Mouse (Mus musculus) spleen, adult 2 months (tissue): ENCODE results near the gene Fam111a. TPM values are rescaled to one million over a fixed set of nuclear protein-coding genes. Genes with fewer than 3 reads are reported as not detected.
"Not testable (repeated sequence)": the region's sequence is repeated elsewhere in the genome, so short reads cannot be mapped to it uniquely, and the experiment has no call there.

Experiments
- DNase-seq, 2 experiments: peaks; one replicate each; pipeline versions ENCODE4 v3.0.0 to v3.0.0-alpha.2; 2012 to 2021; ENCODE audit warnings: low spot score in 2 of 2, low read depth in 1 of 2
- H3K27ac ChIP-seq: fragments of 200-500 bp; 2 replicates; pipeline ENCODE4 v1.5.1; 2012; ENCODE audit warnings: low read length, inconsistent platforms; ENCODE audit not compliant: insufficient read depth
- H3K27me3 ChIP-seq: fragments of 200-500 bp; 2 replicates; pipeline ENCODE4 v1.6.1; 2012; ENCODE audit warnings: mild to moderate bottlenecking, moderate library complexity, low read length, inconsistent platforms; ENCODE audit not compliant: control insufficient read depth, insufficient read depth
- H3K36me3 ChIP-seq: fragments of 200-500 bp; 2 replicates; pipeline ENCODE4 v1.6.1; 2012; ENCODE audit warnings: mild to moderate bottlenecking, low read length, inconsistent platforms; ENCODE audit not compliant: control insufficient read depth, insufficient read depth
- H3K4me1 ChIP-seq: fragments of 200-500 bp; 2 replicates; pipeline ENCODE4 v1.6.1; 2011; ENCODE audit warnings: inconsistent platforms; ENCODE audit not compliant: control insufficient read depth, insufficient read depth, insufficient read length
- H3K4me3 ChIP-seq: fragments of 200-500 bp; 2 replicates; pipeline ENCODE4 v1.5.1; 2011; ENCODE audit warnings: mild to moderate bottlenecking, inconsistent platforms; ENCODE audit not compliant: insufficient read depth, insufficient read length; ENCODE audit errors: extremely low read depth
- CTCF ChIP-seq: fragments of 200-500 bp; IDR thresholded peaks from 2 replicates; pipeline ENCODE4 v1.5.1; 2011; ENCODE audit warnings: mild to moderate bottlenecking, inconsistent platforms; ENCODE audit not compliant: insufficient read depth, insufficient read length, insufficient replicate concordance; ENCODE audit errors: extremely low read depth
- POLR2A ChIP-seq: fragments of 200-500 bp; IDR thresholded peaks from 2 replicates; pipeline ENCODE4 v1.6.1; 2011; ENCODE audit warnings: low read depth, low read length, inconsistent platforms
- WGBS: fragments of 180-500 bp; shearing (Covaris S2); methylation state at CpG from one replicate; pipeline ENCODE4 v1.1.7; 2018; 5-methylcytosine and 5-hydroxymethylcytosine counted together
- polyA plus RNA-seq: library from polyadenylated mRNA; depleted of rRNA; stranded (reverse); fragments of >200 nt; gene quantifications from 2 replicates; pipeline ENCODE4 v1.2.3, GENCODE M21; 2012; rRNA removed

The Fam111a gene
- polyA plus RNA-seq, result 4.9 and 6.4 TPM in 2 replicates

DNA sequence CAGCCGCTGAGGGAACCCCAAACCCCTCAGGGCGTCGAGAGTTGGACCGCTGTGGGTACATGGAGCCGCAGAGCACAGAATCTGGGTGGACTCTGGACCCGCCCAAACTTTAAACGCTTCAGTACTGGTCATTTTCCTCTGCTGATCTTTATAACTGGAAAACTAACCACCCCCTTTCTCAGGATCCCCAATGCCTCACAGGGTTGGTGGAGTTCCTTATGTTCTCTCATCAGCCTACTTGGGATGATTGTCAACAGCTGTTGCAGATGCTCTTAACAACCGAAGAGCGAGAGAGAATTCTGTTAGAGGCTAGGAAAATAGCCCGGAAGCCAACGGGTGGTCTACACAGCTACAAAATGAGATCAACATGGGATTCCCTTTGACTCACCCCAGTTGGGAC is at the start of gene Fam111a:
Gene Fam111a (plus strand): TSS at position 301 of the 400 bp plus-strand sequence.
- H3K36me3 ChIP-seq, H3K27ac ChIP-seq, H3K4me3 ChIP-seq, DNase-seq, H3K4me1 ChIP-seq, H3K27me3 ChIP-seq: not testable (repeated sequence)
- WGBS, result 94% methylated on average over 11 of the region's 11 CpGs

DNA sequence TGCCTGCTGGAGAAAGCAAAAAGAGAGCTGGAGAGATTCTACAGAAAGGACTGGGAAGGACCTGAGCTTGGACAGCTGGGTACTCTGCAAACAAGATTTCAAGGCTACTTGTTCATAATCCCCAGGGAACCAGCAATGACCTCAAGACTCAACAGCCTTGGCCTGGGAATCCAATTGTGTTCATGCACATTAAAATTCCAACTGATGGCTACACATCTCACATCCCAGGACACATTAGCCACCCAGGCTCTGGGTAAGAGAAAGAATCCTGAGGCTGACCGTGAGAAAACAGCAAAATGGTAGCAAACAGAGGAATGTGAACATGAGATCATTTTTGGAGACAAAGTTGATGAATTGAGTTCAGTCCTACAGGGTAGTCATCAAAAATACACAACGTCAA is 49.3 kb upstream of the Fam111a start:
- Histone ChIP-seq H3K36me3 (no peaks in the 10 kb centered on the region), H3K27ac (no peak overlapping the region), H3K4me1 (no peaks in the 10 kb centered on the region), H3K4me3 (no peak overlapping the region), H3K27me3 (peaks cover 2% of the 10 kb centered on the region; the same call in 1 of the 2 replicates)
- no peak for DNase-seq
- TF ChIP-seq CTCF (no peak), POLR2A (no peak)
- 95% methylated on average over 2 of the region's 2 CpGs for WGBS

DNA sequence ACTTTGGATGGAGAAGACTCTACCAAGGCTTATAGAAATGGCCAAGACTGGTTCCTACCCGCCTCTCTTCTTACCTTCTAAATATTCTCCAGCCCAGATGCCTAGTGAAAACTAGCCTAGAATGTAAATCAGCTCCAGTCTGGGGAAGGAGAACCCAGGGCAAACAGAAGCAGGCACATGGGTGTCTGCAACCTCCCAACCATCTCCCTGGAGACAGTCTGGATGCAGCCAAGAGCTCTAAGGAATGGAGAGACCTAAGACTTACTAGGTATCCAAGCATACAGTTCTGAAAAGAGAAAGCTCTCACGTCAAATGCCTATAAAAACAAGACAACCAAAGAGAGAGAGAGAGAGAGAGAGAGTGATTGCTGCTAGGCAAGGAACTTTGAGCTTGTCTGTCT is 47.6 kb upstream of the Fam111a start:
- DNase-seq, result no peak
- H3K4me1 ChIP-seq, result no peaks in the 10 kb centered on the region
- no peak overlapping the region for H3K27ac ChIP-seq
- no peak overlapping the region for H3K4me3 ChIP-seq
- H3K27me3 ChIP-seq, result peaks cover 2% of the 10 kb centered on the region; the same call in 1 of the 2 replicates
- no peaks in the 10 kb centered on the region for H3K36me3 ChIP-seq
- WGBS, result 83% methylated on average over 2 of the region's 2 CpGs
- TF ChIP-seq POLR2A (no peak), CTCF (no peak)

GRCm38 (mm10) chr19:12498321-12498720 is 47.2 kb upstream of the Fam111a start:
- no peaks in the 10 kb centered on the region for H3K36me3 ChIP-seq
- H3K27ac ChIP-seq, result no peak overlapping the region
- peaks cover 2% of the 10 kb centered on the region; the same call in 1 of the 2 replicates for H3K27me3 ChIP-seq
- no peak for DNase-seq
- H3K4me3 ChIP-seq, result no peak overlapping the region
- WGBS, result 78% methylated on average over 4 of the region's 4 CpGs
- TF ChIP-seq POLR2A, result no peak
- TF ChIP-seq CTCF, result no peak
- no peaks in the 10 kb centered on the region for H3K4me1 ChIP-seq

DNA sequence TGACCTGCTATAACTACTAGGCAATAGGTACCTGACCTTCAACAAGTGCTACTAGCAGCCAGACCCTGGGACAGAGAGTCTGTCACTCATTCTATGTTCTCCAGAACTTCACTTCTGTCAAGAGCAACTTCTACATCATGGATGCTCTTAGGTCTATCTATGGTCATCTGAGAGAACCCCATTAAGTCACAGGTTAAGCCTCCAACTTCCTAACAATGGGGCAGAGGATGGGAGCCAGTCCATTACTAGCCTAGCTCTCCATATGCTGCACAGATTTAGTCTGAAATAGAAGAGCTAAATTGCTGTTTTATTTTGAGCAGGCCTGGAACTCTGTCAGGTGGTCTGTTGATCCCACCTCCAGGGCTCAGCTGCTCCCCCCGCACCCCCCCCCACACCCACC is 46.6 kb upstream of the Fam111a start:
- no peak for DNase-seq
- H3K4me1 ChIP-seq, result no peaks in the 10 kb centered on the region
- H3K36me3 ChIP-seq, result no peaks in the 10 kb centered on the region
- peaks cover 2% of the 10 kb centered on the region; the same call in 1 of the 2 replicates for H3K27me3 ChIP-seq
- TF ChIP-seq CTCF, result no peak
- TF ChIP-seq POLR2A, result no peak
- 82% methylated on average over 1 of the region's 1 CpGs for WGBS
- no peak overlapping the region for H3K27ac ChIP-seq
- no peak overlapping the region for H3K4me3 ChIP-seq

- no peak for DNase-seq
- no peaks in the 10 kb centered on the region for H3K36me3 ChIP-seq
- no peak for TF ChIP-seq CTCF
- TF ChIP-seq POLR2A, result no peak
- H3K4me3 ChIP-seq, result no peak overlapping the region
- 70% methylated on average over 2 of the region's 2 CpGs for WGBS
- H3K27me3 ChIP-seq, result peaks cover 2% of the 10 kb centered on the region; the same call in 1 of the 2 replicates
- H3K27ac ChIP-seq, result no peak overlapping the region
- no peaks in the 10 kb centered on the region for H3K4me1 ChIP-seq
These were observed 46.1 kb upstream of the Fam111a start for GRCm38 (mm10) chr19:12499485-12499884.

GRCm38 (mm10) chr19:12500124-12500523 is 45.4 kb upstream of the Fam111a start:
- H3K27me3 ChIP-seq, result peaks cover 2% of the 10 kb centered on the region; the same call in 1 of the 2 replicates
- no peaks in the 10 kb centered on the region for H3K4me1 ChIP-seq
- H3K27ac ChIP-seq, result no peak overlapping the region
- DNase-seq, result no peak
- H3K4me3 ChIP-seq, result no peak overlapping the region
- H3K36me3 ChIP-seq, result no peaks in the 10 kb centered on the region
- TF ChIP-seq CTCF (no peak), POLR2A (no peak)
- 71% methylated on average over 3 of the region's 3 CpGs for WGBS
